Mouse (Mus musculus) limb, embryonic 13.5 days (tissue): ENCODE data around the gene Carmil3. TPM values are rescaled to one million over a fixed set of nuclear protein-coding genes. Genes with fewer than 3 reads are reported as not detected.

Source experiments
- ATAC-seq: fragments of 200-750 bp; cut with Nextera tagmentation; 2 replicates; pipeline ENCODE4 v1.8.0; 2017; ENCODE audit warnings: low read depth, moderate number of reproducible peaks, moderate TSS enrichment; ENCODE audit not compliant: low FRiP score
- H3K27ac ChIP-seq: fragments of 300-500 bp; sonication (generic); 2 replicates; pipeline ENCODE4 v1.5.1; 2015; ENCODE audit warnings: inconsistent platforms, mild to moderate bottlenecking, moderate library complexity
- H3K27me3 ChIP-seq: fragments of 300-500 bp; sonication (generic); 2 replicates; pipeline ENCODE4 v1.6.1; 2015; ENCODE audit warnings: mild to moderate bottlenecking, inconsistent platforms
- H3K36me3 ChIP-seq: fragments of 300-500 bp; sonication (generic); 2 replicates; pipeline ENCODE4 v1.6.1; 2015; ENCODE audit warnings: inconsistent platforms, mild to moderate bottlenecking, moderate library complexity
- H3K4me1 ChIP-seq: fragments of 300-500 bp; sonication (generic); 2 replicates; pipeline ENCODE4 v1.6.1; 2015; ENCODE audit warnings: inconsistent platforms
- H3K4me2 ChIP-seq: fragments of 300-500 bp; sonication (generic); replicated peaks from 2 replicates; pipeline ENCODE4 v1.6.1; 2015; ENCODE audit warnings: inconsistent platforms, mild to moderate bottlenecking, moderate library complexity
- H3K4me3 ChIP-seq: fragments of 300-500 bp; sonication (generic); 2 replicates; pipeline ENCODE4 v1.5.1; 2015; ENCODE audit warnings: moderate library complexity, mild to moderate bottlenecking, inconsistent platforms
- H3K9ac ChIP-seq: fragments of 300-500 bp; sonication (generic); 2 replicates; pipeline ENCODE4 v1.6.1; 2015; ENCODE audit warnings: mild to moderate bottlenecking, inconsistent platforms
- H3K9me3 ChIP-seq: fragments of 300-500 bp; sonication (generic); 2 replicates; pipeline ENCODE4 v1.6.1; 2016; ENCODE audit warnings: inconsistent platforms
- WGBS: fragments of 180-500 bp; shearing (Covaris S2); methylation state at CpG from one replicate; pipeline ENCODE4 v1.1.7; 2015; 5-methylcytosine and 5-hydroxymethylcytosine counted together
- polyA plus RNA-seq: library from polyadenylated mRNA; unstranded; fragments of >200 nt; fragmentation: Nextera tagmentation; extraction: Ambion mirVana; gene quantifications from 2 replicates; pipeline ENCODE4 v1.2.1, GENCODE M21; 2015

Gene Carmil3
- polyA plus RNA-seq, 1 experiment from 2014 or later = 2.7 TPM

DNA sequence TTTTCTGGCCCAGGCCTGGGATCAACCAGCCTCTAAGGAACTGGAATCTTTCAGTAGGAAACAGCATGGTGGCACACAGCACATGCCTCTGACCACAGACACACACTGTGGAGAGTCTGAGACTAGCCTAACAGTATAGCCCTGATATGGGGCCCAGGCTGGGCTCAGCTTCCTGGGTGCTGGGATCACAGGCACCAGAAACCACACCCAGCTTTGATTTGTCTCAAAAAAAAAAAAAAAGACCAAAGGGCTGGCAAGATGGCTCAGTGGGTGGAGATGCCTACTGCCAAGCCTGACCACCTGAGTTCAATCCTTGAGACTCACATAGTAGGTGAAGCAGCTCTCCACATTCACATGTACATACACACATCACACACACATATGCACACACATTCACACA, 64.2 kb downstream of the Carmil3 start:
- H3K9me3 ChIP-seq = no peaks in the 10 kb centered on the region
- no peak overlapping the region for H3K9ac ChIP-seq
- no peak overlapping the region for H3K27ac ChIP-seq

DNA sequence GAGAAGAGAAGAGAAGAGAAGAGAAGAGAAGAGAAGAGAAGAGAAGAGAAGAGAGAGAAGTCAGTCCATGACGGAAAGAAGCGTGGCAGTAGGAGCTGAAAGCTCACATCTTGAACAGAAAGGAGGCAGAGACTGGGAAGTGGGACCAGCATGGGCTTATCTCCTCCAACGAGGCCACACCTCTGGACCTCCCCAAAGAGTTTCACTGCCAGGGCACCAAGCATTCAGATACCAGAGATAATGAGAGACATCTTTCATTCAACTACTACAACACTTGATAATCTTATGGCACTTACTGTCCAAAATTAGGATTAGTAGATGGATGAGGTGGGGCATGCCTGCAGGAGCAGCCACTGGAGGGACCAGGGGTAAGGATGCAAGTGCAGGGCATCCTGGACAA, 65.3 kb downstream of the Carmil3 start:
- no peak overlapping the region for H3K27ac ChIP-seq
- H3K27me3 ChIP-seq = no peaks in the 10 kb centered on the region
- H3K9me3 ChIP-seq = no peaks in the 10 kb centered on the region
- no peak overlapping the region for H3K9ac ChIP-seq
- H3K4me2 ChIP-seq = no peak overlapping the region
- H3K36me3 ChIP-seq = no peaks in the 10 kb centered on the region
- WGBS = 77% methylated on average over 3 of the region's 3 CpGs
- no peak overlapping the region for H3K4me3 ChIP-seq
- 0 out of 2 replicates have a peak, but pooled peaks cover 5% of the 10 kb centered on the region for H3K4me1 ChIP-seq
- no peak for ATAC-seq

More for the DNA sequence above, 64.2 kb downstream of the Carmil3 start:
- 0 out of 2 replicates have a peak, but pooled peaks cover 5% of the 10 kb centered on the region for H3K4me1 ChIP-seq
- H3K27me3 ChIP-seq = no peaks in the 10 kb centered on the region
- no peak for ATAC-seq
- peaks cover 2% of the 10 kb centered on the region for H3K36me3 ChIP-seq
- H3K4me3 ChIP-seq = no peak overlapping the region
- no peak overlapping the region for H3K4me2 ChIP-seq

DNA sequence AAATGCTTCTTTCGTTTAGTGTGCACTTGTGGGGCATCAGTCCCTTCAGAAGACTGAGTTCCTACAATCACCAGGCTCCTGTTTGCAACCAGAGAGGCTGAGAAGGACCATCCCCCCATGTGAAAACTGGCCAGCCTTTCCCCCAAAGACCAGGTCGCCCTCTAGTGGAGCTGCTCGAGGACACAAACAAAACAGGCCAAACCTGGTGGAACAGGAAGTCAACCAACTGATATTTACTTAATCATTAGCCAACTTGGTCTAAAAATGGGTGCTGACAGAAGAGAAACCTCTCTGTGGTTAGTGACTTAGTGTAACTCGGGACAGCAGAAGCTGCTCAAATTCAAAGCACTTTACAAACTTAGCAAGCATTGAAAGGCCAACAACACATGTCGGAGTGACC, 66.6 kb downstream of the Carmil3 start:
- Histone ChIP-seq H3K9ac (no peak overlapping the region), H3K27me3 (no peaks in the 10 kb centered on the region), H3K4me2 (no peak overlapping the region), H3K4me3 (no peak overlapping the region), H3K9me3 (no peaks in the 10 kb centered on the region), H3K36me3 (no peaks in the 10 kb centered on the region), H3K4me1 (peaks cover 16% of the 10 kb centered on the region), H3K27ac (no peak overlapping the region)
- WGBS = 27% methylated on average over 5 of the region's 5 CpGs
- no peak for ATAC-seq

- H3K36me3 ChIP-seq = no peaks in the 10 kb centered on the region
- WGBS = 88% methylated on average over 3 of the region's 3 CpGs
These were observed 67.1 kb downstream of the Carmil3 start for GRCm38 (mm10) chr14:55557587-55557986.

More at GRCm38 (mm10) chr14:55557587-55557986, 67.1 kb downstream of the Carmil3 start:
- Histone ChIP-seq H3K27me3 (no peaks in the 10 kb centered on the region), H3K9me3 (no peaks in the 10 kb centered on the region), H3K27ac (no peak overlapping the region), H3K9ac (no peak overlapping the region), H3K4me3 (no peak overlapping the region), H3K4me1 (peaks cover 19% of the 10 kb centered on the region), H3K4me2 (no peak overlapping the region)
- no peak for ATAC-seq

Other genes with a start within 250 kb of the Carmil3 start
- gene Dhrs4, start 11.9 kb upstream of the Carmil3 start, polyA plus RNA-seq = 87.4 and 89.1 TPM in 2 replicates
- 0.32 and 0.78 TPM in 2 replicates for gene Cpne6, start 19.8 kb downstream of the Carmil3 start, polyA plus RNA-seq
- not detected in 2 replicates for gene Nrl, start 34.3 kb downstream of the Carmil3 start, polyA plus RNA-seq
- gene Pck2, start 49.6 kb downstream of the Carmil3 start, polyA plus RNA-seq = 36.9 and 38.0 TPM in 2 replicates
- gene Dcaf11, start 69.4 kb downstream of the Carmil3 start, polyA plus RNA-seq = 55.9 and 58.7 TPM in 2 replicates
- gene A730061H03Rik, start 69.8 kb downstream of the Carmil3 start, polyA plus RNA-seq = 0.74 TPM in 1 of 2 replicates, not detected in the other
- 22.5 and 25.5 TPM in 2 replicates for gene Fitm1, start 85.0 kb downstream of the Carmil3 start, polyA plus RNA-seq
- gene Psme1, start 87.5 kb downstream of the Carmil3 start, polyA plus RNA-seq = 145 and 150 TPM in 2 replicates
- 4.9 and 5.0 TPM in 2 replicates for gene Emc9, start 94.7 kb downstream of the Carmil3 start, polyA plus RNA-seq
- 251 and 280 TPM in 2 replicates for gene Psme2, start 100.5 kb downstream of the Carmil3 start, polyA plus RNA-seq
- gene Rnf31, start 101.1 kb downstream of the Carmil3 start, polyA plus RNA-seq = 22.5 and 23.2 TPM in 2 replicates
- 11.2 and 11.4 TPM in 2 replicates for gene Irf9, start 112.9 kb downstream of the Carmil3 start, polyA plus RNA-seq
- gene Rec8, start 127.4 kb downstream of the Carmil3 start, polyA plus RNA-seq = 6.1 and 7.0 TPM in 2 replicates
- gene Ipo4, start 145.3 kb downstream of the Carmil3 start, polyA plus RNA-seq = 107 and 113 TPM in 2 replicates
- 1.3 and 1.9 TPM in 2 replicates for gene Gm49378, start 147.2 kb downstream of the Carmil3 start, polyA plus RNA-seq
- 108 and 113 TPM in 2 replicates for gene Tm9sf1, start 153.2 kb downstream of the Carmil3 start, polyA plus RNA-seq
- 0.91 and 1.0 TPM in 2 replicates for gene Tssk4, start 159.5 kb downstream of the Carmil3 start, polyA plus RNA-seq
- gene Mdp1, start 169.9 kb downstream of the Carmil3 start, polyA plus RNA-seq = 68.7 and 69.5 TPM in 2 replicates
- 70.2 and 72.7 TPM in 2 replicates for gene Gmpr2, start 181.3 kb downstream of the Carmil3 start, polyA plus RNA-seq
- gene Nedd8, start 181.5 kb downstream of the Carmil3 start, polyA plus RNA-seq = 606 and 624 TPM in 2 replicates
- gene Tinf2, start 191.2 kb downstream of the Carmil3 start, polyA plus RNA-seq = 43.4 and 44.0 TPM in 2 replicates
- gene Tgm1, start 223.3 kb downstream of the Carmil3 start, polyA plus RNA-seq = 5.0 and 5.7 TPM in 2 replicates
- gene Rabggta, start 231.6 kb downstream of the Carmil3 start, polyA plus RNA-seq = 24.8 and 26.2 TPM in 2 replicates